Mouse (Mus musculus) heart, embryonic 15.5 days (tissue): Measurements from ENCODE around the gene Gm49405. TPM values are rescaled to one million over a fixed set of nuclear protein-coding genes. Genes with fewer than 3 reads are reported as not detected.
"Not testable (repeated sequence)": the region's sequence is repeated elsewhere in the genome, so short reads cannot be mapped to it uniquely, and the experiment has no call there.

Experiments
- ATAC-seq: fragments of 200-750 bp; cut with Nextera tagmentation; replicated peaks from 2 replicates; pipeline ENCODE4 v1.8.0; 2017; ENCODE audit warnings: low read depth, moderate TSS enrichment; ENCODE audit not compliant: insufficient number of reproducible peaks, insufficient read depth, low FRiP score
- H3K27ac ChIP-seq: fragments of 300-500 bp; sonication (generic); 2 replicates; pipeline ENCODE4 v1.5.1; 2015; ENCODE audit warnings: mild to moderate bottlenecking, inconsistent platforms
- H3K27me3 ChIP-seq: fragments of 300-500 bp; sonication (generic); 2 replicates; pipeline ENCODE4 v1.6.1; 2015; ENCODE audit warnings: inconsistent platforms
- H3K36me3 ChIP-seq: fragments of 300-500 bp; sonication (generic); 2 replicates; pipeline ENCODE4 v1.6.1; 2015; ENCODE audit warnings: mild to moderate bottlenecking, inconsistent platforms
- H3K4me1 ChIP-seq: fragments of 300-500 bp; sonication (generic); replicated peaks from 2 replicates; pipeline ENCODE4 v1.6.1; 2015; ENCODE audit warnings: inconsistent platforms
- H3K4me2 ChIP-seq: fragments of 300-500 bp; sonication (generic); 2 replicates; pipeline ENCODE4 v1.6.1; 2015; ENCODE audit warnings: inconsistent platforms, mild to moderate bottlenecking, moderate library complexity
- H3K4me3 ChIP-seq: fragments of 300-500 bp; sonication (generic); 2 replicates; pipeline ENCODE4 v1.5.1; 2015; ENCODE audit warnings: mild to moderate bottlenecking, inconsistent platforms
- H3K9ac ChIP-seq: fragments of 300-500 bp; sonication (generic); 2 replicates; pipeline ENCODE4 v1.6.1; 2015; ENCODE audit warnings: mild to moderate bottlenecking, inconsistent platforms
- H3K9me3 ChIP-seq: fragments of 300-500 bp; sonication (generic); replicated peaks from 2 replicates; pipeline ENCODE4 v1.6.1; 2016; ENCODE audit warnings: inconsistent platforms
- WGBS: fragments of 180-500 bp; shearing (Covaris S2); methylation state at CpG from one replicate; pipeline ENCODE4 v1.1.7; 2015; ENCODE audit warnings: mixed read lengths; 5-methylcytosine and 5-hydroxymethylcytosine counted together
- polyA plus RNA-seq: library from polyadenylated mRNA; unstranded; fragments of >200 nt; fragmentation: Nextera tagmentation; extraction: Ambion mirVana; gene quantifications from 2 replicates; pipeline ENCODE4 v1.2.1, GENCODE M21; 2015

Gene Gm49405
- polyA plus RNA-seq, 1 experiment from 2014 or later: 4.5 TPM

DNA sequence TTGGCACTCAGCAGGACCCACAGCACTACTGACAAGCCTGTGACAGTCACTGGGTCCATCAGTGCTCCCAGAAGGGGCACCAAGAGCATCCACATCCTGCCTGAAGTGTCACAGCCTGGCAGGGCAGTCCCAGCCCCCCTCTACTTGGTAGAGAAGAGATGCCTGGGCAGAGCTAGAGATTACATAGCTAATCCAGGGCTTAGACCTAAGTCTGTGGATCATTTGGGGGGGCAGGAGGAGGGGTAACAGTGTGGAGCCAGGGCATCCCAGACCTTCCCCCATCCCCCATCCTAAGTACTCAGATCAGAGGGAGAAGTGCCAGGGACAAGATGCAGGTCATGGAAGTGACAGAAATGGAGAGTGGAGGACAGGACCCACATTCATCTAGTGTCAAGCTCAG lies 14.4 kb downstream of the Gm49405 start:
- Histone ChIP-seq H3K27me3 (no peaks in the 10 kb centered on the region), H3K27ac (no peak overlapping the region), H3K9ac (no peak overlapping the region), H3K4me3 (no peak overlapping the region), H3K36me3 (peaks cover 8% of the 10 kb centered on the region; the same call in 1 of the 2 replicates), H3K9me3 (no peaks in the 10 kb centered on the region), H3K4me2 (no peak overlapping the region), H3K4me1 (peaks cover 25% of the 10 kb centered on the region)
- ATAC-seq: no peak

DNA sequence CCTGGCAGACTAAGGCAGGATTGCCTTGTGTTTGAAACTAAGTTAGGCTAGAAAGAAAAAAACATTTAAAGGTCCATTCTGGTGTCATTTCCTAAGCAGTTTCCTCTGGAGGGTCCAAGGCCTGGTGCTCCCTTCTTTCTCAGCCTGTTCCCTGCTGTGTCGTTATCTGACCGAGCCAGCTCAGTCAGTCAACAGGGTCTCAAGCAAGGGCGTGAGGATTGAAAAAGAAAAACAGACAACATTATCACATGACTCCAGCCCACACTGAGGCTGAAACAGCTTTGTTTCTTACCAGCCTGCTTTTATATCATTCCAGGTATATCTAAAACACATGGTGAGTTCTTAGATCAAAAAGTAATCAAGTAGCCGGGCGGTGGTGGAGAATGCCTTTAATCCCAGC lies 15.2 kb downstream of the Gm49405 start:
- H3K4me3 ChIP-seq: no peak overlapping the region
- H3K9me3 ChIP-seq: no peaks in the 10 kb centered on the region
- H3K27me3 ChIP-seq: no peaks in the 10 kb centered on the region
- H3K36me3 ChIP-seq: no peaks in the 10 kb centered on the region
- WGBS: 47% methylated on average over 5 of the region's 5 CpGs
- no peak overlapping the region for H3K27ac ChIP-seq
- no peak overlapping the region for H3K4me2 ChIP-seq
- no peak for ATAC-seq
- H3K4me1 ChIP-seq: peaks cover 25% of the 10 kb centered on the region
- H3K9ac ChIP-seq: no peak overlapping the region

- Histone ChIP-seq H3K4me3 (no peak overlapping the region), H3K4me2 (no peak overlapping the region), H3K27me3 (no peaks in the 10 kb centered on the region), H3K36me3 (no peaks in the 10 kb centered on the region), H3K4me1 (peaks cover 11% of the 10 kb centered on the region), H3K9me3 (no peaks in the 10 kb centered on the region), H3K27ac (no peak overlapping the region), H3K9ac (no peak overlapping the region)
- 64% methylated on average over 10 of the region's 10 CpGs for WGBS
- no peak for ATAC-seq
Observed at GRCm38 (mm10) chr19:4017921-4018587, 17.6 kb downstream of the Gm49405 start.

DNA sequence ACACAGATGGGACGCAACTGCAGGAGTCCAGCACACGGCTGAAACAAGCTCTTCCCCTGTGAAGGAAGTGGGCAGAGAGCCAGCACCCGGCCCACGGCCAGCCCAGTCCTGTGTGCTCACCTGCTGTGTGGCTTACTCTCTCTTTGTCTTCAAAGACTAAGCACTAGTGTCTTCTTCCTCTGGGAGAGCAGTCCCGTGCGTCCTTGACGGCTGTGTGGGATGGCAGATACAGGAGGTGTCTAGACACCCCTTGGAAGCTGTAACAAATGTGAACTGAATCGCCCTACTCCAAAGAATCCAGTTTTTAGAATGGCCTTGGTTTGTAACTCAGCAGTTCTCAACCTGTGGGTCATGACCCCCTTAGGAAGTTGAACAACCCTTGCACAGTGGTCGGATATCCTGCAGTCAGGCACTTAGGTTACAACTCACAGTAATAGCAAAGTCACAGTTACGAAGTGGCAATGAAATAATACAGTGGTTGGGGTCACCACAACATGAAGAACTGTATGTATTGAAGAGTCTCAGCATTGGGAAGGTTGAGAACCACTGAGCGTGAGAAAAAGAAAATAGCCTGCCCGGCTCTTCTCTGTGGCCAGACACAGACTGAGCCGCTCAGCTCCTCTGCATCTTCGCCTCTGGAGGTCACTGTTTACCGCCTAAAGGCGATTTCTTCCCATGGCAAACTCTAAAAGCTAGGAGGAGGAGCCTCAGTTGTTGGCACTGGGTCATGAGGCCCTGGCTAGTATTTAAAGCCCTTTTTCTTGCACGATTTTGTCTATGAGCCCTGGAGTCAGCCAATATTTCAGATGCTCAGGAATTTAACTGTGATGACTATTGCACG lies 18.5 kb downstream of the Gm49405 start:
- Histone ChIP-seq H3K9me3 (no peaks in the 10 kb centered on the region), H3K4me3 (no peak overlapping the region), H3K27me3 (no peaks in the 10 kb centered on the region), H3K4me2 (no peak overlapping the region), H3K27ac (no peak overlapping the region), H3K36me3 (no peaks in the 10 kb centered on the region), H3K4me1 (peaks cover 8% of the 10 kb centered on the region; the same call in 1 of the 2 replicates), H3K9ac (no peak overlapping the region)
- 29% methylated on average over 18 of the region's 18 CpGs for WGBS
- peak; percentile 81 for ATAC-seq

GRCm38 (mm10) chr19:4023185-4023584 lies 22.8 kb downstream of the Gm49405 start:
- Histone ChIP-seq H3K4me2 (no peak overlapping the region), H3K4me1 (peaks cover 8% of the 10 kb centered on the region; the same call in 1 of the 2 replicates), H3K9ac (no peak overlapping the region), H3K4me3 (no peak overlapping the region), H3K27ac (no peak overlapping the region), H3K9me3 (no peaks in the 10 kb centered on the region; the same call in 1 of the 2 replicates), H3K27me3 (no peaks in the 10 kb centered on the region), H3K36me3 (no peaks in the 10 kb centered on the region)
- WGBS: 69% methylated on average over 7 of the region's 7 CpGs
- no peak for ATAC-seq

DNA sequence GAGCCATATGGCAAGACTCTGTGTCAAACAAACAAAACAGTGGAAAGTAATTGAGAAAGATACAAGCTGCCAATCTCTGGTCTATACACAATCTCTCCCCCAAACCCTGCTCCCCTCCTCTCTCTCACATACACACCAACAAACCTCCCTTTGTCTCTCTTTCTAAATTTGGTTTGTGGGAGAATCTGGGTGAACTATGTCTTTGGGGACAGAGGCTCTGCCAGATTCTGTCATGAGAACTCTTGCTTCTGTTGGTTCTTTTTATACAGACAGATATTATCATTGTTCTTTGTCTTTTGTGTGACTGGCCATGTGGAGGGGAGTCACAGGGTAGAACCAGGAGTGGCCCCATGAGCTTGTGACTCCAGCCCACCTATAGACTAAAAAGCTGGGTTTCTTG lies 27.1 kb downstream of the Gm49405 start:
- Histone ChIP-seq H3K4me3 (no peak overlapping the region), H3K4me1 (no peaks in the 10 kb centered on the region), H3K9ac (no peak overlapping the region), H3K36me3 (no peaks in the 10 kb centered on the region), H3K27ac (no peak overlapping the region), H3K9me3 (no peaks in the 10 kb centered on the region; the same call in 1 of the 2 replicates), H3K4me2 (no peak overlapping the region), H3K27me3 (no peaks in the 10 kb centered on the region)
- ATAC-seq: no peak

- no peaks in the 10 kb centered on the region for H3K9me3 ChIP-seq
- no peak overlapping the region for H3K4me2 ChIP-seq
- H3K4me3 ChIP-seq: no peak overlapping the region
- no peaks in the 10 kb centered on the region; the same call in 1 of the 2 replicates for H3K36me3 ChIP-seq
- no peak for ATAC-seq
- H3K4me1 ChIP-seq: peaks cover 13% of the 10 kb centered on the region
- H3K9ac ChIP-seq: no peak overlapping the region
- H3K27me3 ChIP-seq: no peaks in the 10 kb centered on the region
- WGBS: 49% methylated on average over 7 of the region's 7 CpGs
- no peak overlapping the region for H3K27ac ChIP-seq
Observed at GRCm38 (mm10) chr19:4032668-4033067, 32.2 kb downstream of the Gm49405 start.

- no peak for ATAC-seq
- H3K4me3 ChIP-seq: no peak overlapping the region
- H3K27me3 ChIP-seq: no peaks in the 10 kb centered on the region
- H3K4me2 ChIP-seq: no peak overlapping the region
- 56% methylated on average over 3 of the region's 3 CpGs for WGBS
- H3K9me3 ChIP-seq: no peaks in the 10 kb centered on the region
- H3K9ac ChIP-seq: no peak overlapping the region
- H3K27ac ChIP-seq: no peak overlapping the region
- no peaks in the 10 kb centered on the region; the same call in 1 of the 2 replicates for H3K36me3 ChIP-seq
- H3K4me1 ChIP-seq: peaks cover 17% of the 10 kb centered on the region
Observed at GRCm38 (mm10) chr19:4033298-4033697, 32.9 kb downstream of the Gm49405 start.

GRCm38 (mm10) chr19:4033742-4034141 lies 33.3 kb downstream of the Gm49405 start:
- no peak overlapping the region for H3K4me2 ChIP-seq
- no peak for ATAC-seq

GRCm38 (mm10) chr19:4036327-4037045 lies 36.1 kb downstream of the Gm49405 start:
- Histone ChIP-seq H3K27me3 (no peaks in the 10 kb centered on the region), H3K4me3 (no peak overlapping the region), H3K9ac (no peak overlapping the region), H3K4me1 (peaks cover 19% of the 10 kb centered on the region), H3K4me2 (peak overlapping the region; percentile 20; the same call in 1 of the 2 replicates), H3K27ac (no peak overlapping the region), H3K36me3 (no peaks in the 10 kb centered on the region; the same call in 1 of the 2 replicates), H3K9me3 (no peaks in the 10 kb centered on the region)
- 75% methylated on average over 12 of the region's 12 CpGs for WGBS
- ATAC-seq: no peak

More at GRCm38 (mm10) chr19:4033742-4034141, 33.3 kb downstream of the Gm49405 start:
- no peaks in the 10 kb centered on the region; the same call in 1 of the 2 replicates for H3K36me3 ChIP-seq
- H3K27ac ChIP-seq: no peak overlapping the region
- no peaks in the 10 kb centered on the region for H3K27me3 ChIP-seq
- no peaks in the 10 kb centered on the region for H3K9me3 ChIP-seq
- peaks cover 19% of the 10 kb centered on the region for H3K4me1 ChIP-seq
- H3K9ac ChIP-seq: no peak overlapping the region
- no peak overlapping the region for H3K4me3 ChIP-seq
- 68% methylated on average over 5 of the region's 5 CpGs for WGBS

- ATAC-seq: not testable (repeated sequence)
Observed at GRCm38 (mm10) chr19:4037154-4037787, 36.8 kb downstream of the Gm49405 start.

More at GRCm38 (mm10) chr19:4037154-4037787, 36.8 kb downstream of the Gm49405 start:
- peak overlapping the region; percentile 78 for H3K27ac ChIP-seq
- H3K9ac ChIP-seq: peak overlapping the region; percentile 74
- H3K4me2 ChIP-seq: peak overlapping the region; percentile 73
- H3K4me3 ChIP-seq: peak overlapping the region; percentile 76
- H3K27me3 ChIP-seq, H3K36me3 ChIP-seq, H3K9me3 ChIP-seq: not testable (repeated sequence)
- WGBS: 24% methylated on average over 8 of the region's 8 CpGs
- H3K4me1 ChIP-seq: peaks cover 22% of the 10 kb centered on the region
